Mouse (Mus musculus) common myeloid progenitor, adult 5-6 weeks (primary cell): Measurements from ENCODE around the gene Med25. TPM values are rescaled to one million over a fixed set of nuclear protein-coding genes. Genes with fewer than 3 reads are reported as not detected.

Source experiments
- ATAC-seq: replicated peaks from 2 replicates; pipeline ENCODE4 v1.8.0; 2016; ENCODE audit warnings: low read depth, mild to moderate bottlenecking, moderate TSS enrichment, inconsistent platforms; ENCODE audit not compliant: poor library complexity, severe bottlenecking
- total RNA-seq: library from RNA; stranded (forward); fragments of 200-1000, 187-1606 nt; gene quantifications from 2 replicates; pipeline ENCODE4 v1.2.3, GENCODE M21; 2017

Gene Med25
- 12.3 and 13.3 TPM in 2 replicates for total RNA-seq

- peak; percentile 57 for ATAC-seq
Observed at GRCm38 (mm10) chr7:44892276-44892921, at the start of gene Med25. Gene Med25 (minus strand): TSS chr7:44892712.

GRCm38 (mm10) chr7:44938680-44939079, 46.2 kb upstream of the Med25 start:
- ATAC-seq, result no peak

DNA sequence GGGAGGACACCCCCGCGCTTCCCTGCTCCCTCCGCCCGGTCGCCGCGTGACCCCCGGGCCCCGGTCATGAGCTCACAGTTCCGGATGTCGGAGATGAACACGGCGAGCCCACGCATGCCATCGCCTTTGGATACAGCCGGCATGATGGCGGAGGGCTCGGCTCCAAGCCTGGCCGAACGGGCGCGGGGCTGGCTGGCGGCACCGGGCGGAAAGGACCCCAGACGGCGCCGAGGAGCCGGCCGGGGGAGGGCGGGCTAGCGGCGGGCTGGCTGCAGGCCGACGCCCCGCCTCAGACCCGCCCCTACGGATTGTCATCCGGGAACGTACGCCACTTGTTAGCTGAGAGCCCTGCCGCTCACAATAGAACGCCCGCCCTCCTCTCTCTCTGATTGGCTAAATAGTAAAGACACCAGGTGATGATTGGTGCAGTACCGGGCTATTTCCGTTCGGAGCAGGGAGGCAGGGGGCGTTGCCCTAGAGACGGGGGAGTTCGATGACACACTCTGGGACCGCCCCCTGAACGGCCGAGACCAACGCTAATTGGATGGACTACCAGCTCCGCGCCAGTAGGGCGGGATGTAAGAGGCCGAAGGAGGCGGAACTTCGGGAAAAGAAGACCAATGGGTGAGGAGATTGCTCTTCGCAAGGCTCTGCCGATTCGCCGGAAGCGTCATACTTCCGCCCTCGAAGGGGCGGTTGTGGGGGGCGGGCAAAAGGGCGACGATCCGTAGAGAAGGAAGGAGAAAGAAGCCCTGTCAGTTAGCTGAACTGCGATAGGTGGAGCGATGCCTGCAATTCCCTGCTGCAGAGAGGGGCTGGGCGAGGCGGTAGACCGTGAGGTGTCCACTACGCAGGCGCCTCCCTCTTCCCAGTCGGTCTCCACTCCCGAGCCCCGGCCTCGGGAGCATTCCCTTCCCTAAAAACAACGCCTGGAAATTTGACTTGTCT, 37.0 kb upstream of the Med25 start, which contains the start of gene Ap2a1:
Gene Ap2a1 (minus strand): TSS at position 293 of the 948 bp plus-strand sequence.
- peak; percentile 95 for ATAC-seq

GRCm38 (mm10) chr7:44928570-44928969, 36.1 kb upstream of the Med25 start:
- no peak for ATAC-seq

- no peak for ATAC-seq
Observed at GRCm38 (mm10) chr7:44925468-44925867, 33.0 kb upstream of the Med25 start.

GRCm38 (mm10) chr7:44922530-44922929, 30.0 kb upstream of the Med25 start:
- ATAC-seq, result peak; percentile 34; the same call in 1 of the 2 replicates

- ATAC-seq, result no peak
Observed at GRCm38 (mm10) chr7:44919127-44919526, 26.6 kb upstream of the Med25 start.

DNA sequence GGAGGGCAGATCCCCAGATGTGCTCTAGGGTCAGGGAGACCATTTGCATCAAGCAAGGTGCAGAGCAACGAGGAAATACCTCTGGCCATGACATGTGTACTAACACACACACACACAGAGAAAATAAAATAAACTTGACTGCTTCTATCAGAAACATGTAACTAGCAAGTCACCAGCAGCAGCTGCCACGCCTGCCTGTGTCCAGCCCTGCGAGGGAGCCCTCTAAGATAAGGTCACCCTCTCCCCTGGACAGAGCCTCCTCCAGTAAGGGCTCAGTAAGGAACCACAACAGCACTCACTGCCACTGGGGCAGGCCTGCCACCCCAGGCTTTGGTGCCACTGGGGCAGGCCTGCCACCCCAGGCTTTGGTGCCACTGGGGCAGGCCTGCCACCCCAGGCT, 25.7 kb upstream of the Med25 start:
- no peak for ATAC-seq

- no peak for ATAC-seq
Observed at GRCm38 (mm10) chr7:44916881-44917280, 24.4 kb upstream of the Med25 start.

- no peak for ATAC-seq
Observed at GRCm38 (mm10) chr7:44916191-44916590, 23.7 kb upstream of the Med25 start.

DNA sequence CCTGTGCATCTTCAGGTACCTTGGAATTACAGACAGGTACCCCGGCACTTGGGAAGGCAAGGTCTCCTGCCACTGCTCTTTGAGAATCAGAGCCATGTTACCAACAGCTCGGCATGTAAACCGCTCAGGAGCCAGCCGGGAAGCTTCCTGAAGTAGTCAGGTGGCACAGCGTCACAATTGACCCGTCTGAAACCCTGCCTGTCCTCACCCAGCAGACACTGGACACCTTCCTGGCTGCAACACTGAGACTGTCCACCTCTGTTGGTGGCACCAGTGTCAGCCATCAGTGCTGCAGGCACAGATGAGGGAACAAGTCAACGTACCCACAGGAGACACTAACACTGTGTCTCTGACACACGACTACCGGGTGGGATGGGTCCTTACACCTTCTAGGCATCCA, 22.8 kb upstream of the Med25 start:
- ATAC-seq, result no peak

DNA sequence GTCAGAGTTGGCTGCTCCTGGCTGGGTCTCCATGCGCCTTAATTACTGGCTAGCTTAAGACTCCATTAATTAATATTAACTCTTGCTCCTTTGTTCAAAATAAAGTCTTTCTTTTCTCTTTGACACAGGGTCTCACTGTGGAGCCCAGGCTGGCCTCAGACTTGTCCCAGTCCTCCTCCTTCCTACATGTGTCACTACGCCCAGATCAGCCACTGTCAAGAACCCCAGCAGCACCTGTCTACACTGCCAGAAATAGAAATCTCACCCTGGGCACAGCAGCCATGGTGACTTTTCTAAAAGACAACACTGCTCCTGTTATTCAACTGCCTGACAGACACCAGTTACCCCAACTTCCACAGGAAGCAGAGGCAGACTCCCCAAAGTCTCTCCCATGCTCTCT, 21.9 kb upstream of the Med25 start:
- ATAC-seq, result no peak

- 0 out of 2 replicates have a peak, but pooled peaks have one; percentile 16 for ATAC-seq
Observed at GRCm38 (mm10) chr7:44908706-44909476, 16.4 kb upstream of the Med25 start.

DNA sequence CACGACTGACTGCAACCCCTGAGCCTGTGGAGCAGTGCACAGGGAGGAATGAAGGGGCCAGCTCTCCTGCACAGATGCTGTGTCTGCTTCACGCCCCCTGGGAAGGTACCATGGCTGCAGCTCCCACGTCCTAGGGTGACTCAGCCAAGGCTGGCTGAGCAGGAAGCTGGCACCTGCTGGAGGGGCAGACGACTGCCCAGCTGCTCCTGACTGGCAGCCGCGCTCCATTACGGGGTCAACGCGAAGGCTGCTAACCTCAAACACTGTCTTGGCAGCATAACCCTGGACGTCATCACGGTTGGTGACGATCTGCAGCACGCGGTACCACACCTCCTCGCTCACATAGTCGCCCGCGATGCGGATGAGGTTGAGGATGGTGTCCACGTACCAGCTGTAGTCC, 12.9 kb upstream of the Med25 start:
- ATAC-seq, result no peak

- peak; percentile 60 for ATAC-seq
Observed at GRCm38 (mm10) chr7:44901230-44901722, 8.8 kb upstream of the Med25 start.

DNA sequence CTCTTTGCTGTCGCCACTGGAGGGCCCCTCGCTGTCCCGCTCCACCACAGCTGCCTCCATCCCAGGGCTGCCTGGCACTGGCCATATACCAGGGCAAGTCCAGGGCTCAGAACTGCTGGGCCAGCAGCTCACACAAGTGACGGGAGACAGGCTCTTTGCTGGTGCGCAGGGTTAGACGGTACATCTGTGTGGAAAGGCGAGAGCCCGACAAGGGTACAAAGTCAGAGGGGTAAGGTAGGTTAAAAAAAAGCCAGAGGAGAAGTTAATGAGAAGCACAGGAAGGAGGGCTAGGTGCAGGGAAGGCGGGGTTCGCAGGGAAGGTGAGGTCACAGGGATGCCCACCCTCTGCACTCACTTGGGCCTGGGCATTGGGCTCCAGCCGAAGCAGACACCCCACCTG, 8.1 kb upstream of the Med25 start:
- no peak for ATAC-seq

GRCm38 (mm10) chr7:44898607-44899006, 6.1 kb upstream of the Med25 start:
- ATAC-seq, result no peak

- ATAC-seq, result no peak
Observed at GRCm38 (mm10) chr7:44896499-44896898, 4.0 kb upstream of the Med25 start.

DNA sequence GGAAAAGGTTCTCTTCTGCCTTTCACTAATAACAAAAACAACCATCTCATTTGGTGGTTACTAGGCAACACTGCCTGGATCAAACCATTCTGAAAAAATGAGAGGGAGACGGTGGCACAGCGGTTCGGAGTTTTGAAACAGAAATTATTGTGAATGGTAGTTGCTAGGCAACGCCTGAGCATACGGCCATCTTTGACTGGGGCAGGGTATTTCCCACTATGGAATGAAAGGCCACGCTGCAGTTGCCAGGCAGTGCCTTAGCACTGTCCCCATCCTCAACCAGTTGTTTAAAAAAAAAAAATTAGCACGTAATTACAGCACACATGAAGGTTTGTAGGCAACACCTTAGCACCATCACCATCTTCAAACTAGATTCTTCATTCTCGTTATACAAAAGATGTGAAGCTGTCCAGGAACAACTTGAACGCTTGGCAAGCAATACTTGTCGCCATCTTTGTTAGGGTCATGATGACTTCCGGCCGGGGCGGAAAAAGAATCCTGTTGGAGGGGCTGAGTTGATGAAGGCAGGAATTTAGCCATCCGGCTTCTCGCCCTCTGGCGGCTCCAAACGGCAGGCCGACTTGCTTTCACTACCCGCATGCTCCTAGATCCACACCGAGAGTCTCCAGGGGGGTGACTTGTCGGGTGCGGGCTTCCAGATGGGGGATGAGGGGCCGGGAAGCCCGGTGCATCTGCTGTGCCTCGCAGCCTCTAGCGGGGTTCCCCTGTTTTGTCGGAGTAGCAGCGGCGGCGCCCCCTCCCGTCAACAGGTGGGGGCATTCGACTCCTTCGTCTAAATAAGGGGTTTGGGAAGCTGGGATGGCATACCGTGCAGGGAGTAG, 3.3 kb upstream of the Med25 start, which contains the start of gene Fuz:
Gene Fuz (plus strand): TSS at position 487 of the 842 bp plus-strand sequence.
- ATAC-seq, result peak; percentile 79
